Mouse (Mus musculus): ENCODE results near the gene Gap43. TPM values are rescaled to one million over a fixed set of nuclear protein-coding genes. Genes with fewer than 3 reads are reported as not detected.
"Not testable (repeated sequence)": the region's sequence is repeated elsewhere in the genome, so short reads cannot be mapped to it uniquely, and the experiment has no call there.

Gap43 gene
- polyA plus RNA-seq, 1 experiment from 2014 or later = 66.7 TPM

- 90% methylated on average over 5 of the region's 5 CpGs for WGBS
- Histone ChIP-seq H3K36me3 (no peaks in the 10 kb centered on the region), H3K9ac (no peak overlapping the region), H3K4me3 (replicated peaks) (no peak overlapping the region), H3K27ac (no peak overlapping the region), H3K4me1 (no peaks in the 10 kb centered on the region), H3K27me3 (replicated peaks) (no peaks in the 10 kb centered on the region), H3K4me2 (no peak overlapping the region), H3K9me3 (no peaks in the 10 kb centered on the region)
- no peak for ATAC-seq (ENCODE audit: insufficient read depth, low FRiP score, low read depth)
Measured at GRCm38 (mm10) chr16:42262935-42263542, 77.4 kb downstream of the Gap43 start.

DNA sequence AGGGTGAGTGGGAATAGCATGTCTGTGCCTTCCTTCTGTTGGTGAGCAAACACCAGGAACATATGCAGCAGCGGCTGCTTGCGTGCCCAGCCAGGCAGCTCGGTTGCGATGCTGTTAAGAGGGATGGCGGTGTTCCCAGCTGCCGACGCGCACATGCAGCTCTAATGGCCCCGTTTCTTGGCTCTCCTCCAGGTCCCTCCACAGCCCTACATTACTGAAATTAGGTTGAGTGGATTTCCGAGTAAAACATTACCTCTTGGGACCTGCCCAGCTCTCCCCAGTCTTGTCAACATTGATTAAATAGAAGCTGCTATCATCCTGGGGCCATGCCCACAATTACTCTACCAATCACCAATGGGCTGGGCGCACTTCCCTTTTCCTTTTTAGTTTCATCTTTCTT is 84.8 kb downstream of the Gap43 start:
- Histone ChIP-seq H3K4me2 (no peak overlapping the region), H3K9ac (no peak overlapping the region), H3K27ac (no peak overlapping the region), H3K27me3 (replicated peaks) (no peaks in the 10 kb centered on the region), H3K36me3 (no peaks in the 10 kb centered on the region), H3K9me3 (no peaks in the 10 kb centered on the region), H3K4me1 (no peaks in the 10 kb centered on the region), H3K4me3 (replicated peaks) (no peak overlapping the region)
- ATAC-seq (ENCODE audit: insufficient read depth, low FRiP score, low read depth) = no peak
- 63% methylated on average over 11 of the region's 11 CpGs for WGBS

- 73% methylated on average over 3 of the region's 3 CpGs for WGBS
- no peaks in the 10 kb centered on the region for H3K4me1 ChIP-seq
- no peak overlapping the region for H3K4me2 ChIP-seq
- no peak overlapping the region for H3K9ac ChIP-seq
- H3K4me3 ChIP-seq (replicated peaks) = no peak overlapping the region
- no peaks in the 10 kb centered on the region for H3K36me3 ChIP-seq
- H3K9me3 ChIP-seq = no peaks in the 10 kb centered on the region
- ATAC-seq (ENCODE audit: insufficient read depth, low FRiP score, low read depth) = no peak
- no peaks in the 10 kb centered on the region for H3K27me3 ChIP-seq (replicated peaks)
- no peak overlapping the region for H3K27ac ChIP-seq
Measured at GRCm38 (mm10) chr16:42255222-42255621, 85.2 kb downstream of the Gap43 start.

GRCm38 (mm10) chr16:42252252-42252651 is 88.2 kb downstream of the Gap43 start:
- H3K4me2 ChIP-seq = no peak overlapping the region
- no peaks in the 10 kb centered on the region for H3K4me1 ChIP-seq
- no peak for ATAC-seq (ENCODE audit: insufficient read depth, low FRiP score, low read depth)

GRCm38 (mm10) chr16:42244121-42244520 is 96.3 kb downstream of the Gap43 start:
- ATAC-seq (ENCODE audit: insufficient read depth, low FRiP score, low read depth) = not testable (repeated sequence)

More at GRCm38 (mm10) chr16:42252252-42252651, 88.2 kb downstream of the Gap43 start:
- Histone ChIP-seq H3K36me3 (no peaks in the 10 kb centered on the region), H3K27me3 (replicated peaks) (no peaks in the 10 kb centered on the region), H3K27ac (no peak overlapping the region), H3K4me3 (replicated peaks) (no peak overlapping the region), H3K9me3 (no peaks in the 10 kb centered on the region), H3K9ac (no peak overlapping the region)
- 62% methylated on average over 5 of the region's 5 CpGs for WGBS

GRCm38 (mm10) chr16:42231306-42231705 is 109.1 kb downstream of the Gap43 start:
- ATAC-seq (ENCODE audit: insufficient read depth, low FRiP score, low read depth) = no peak

More at GRCm38 (mm10) chr16:42244121-42244520, 96.3 kb downstream of the Gap43 start:
- H3K27me3 ChIP-seq (replicated peaks); H3K9me3 ChIP-seq; H3K27ac ChIP-seq; H3K4me3 ChIP-seq (replicated peaks); H3K4me1 ChIP-seq; H3K36me3 ChIP-seq; H3K4me2 ChIP-seq; H3K9ac ChIP-seq: not testable (repeated sequence)
- WGBS = 72% methylated on average over 3 of the region's 3 CpGs

More at GRCm38 (mm10) chr16:42231306-42231705, 109.1 kb downstream of the Gap43 start:
- Histone ChIP-seq H3K4me2 (no peak overlapping the region), H3K36me3 (no peaks in the 10 kb centered on the region), H3K9ac (no peak overlapping the region), H3K27ac (no peak overlapping the region), H3K4me1 (no peaks in the 10 kb centered on the region), H3K9me3 (no peaks in the 10 kb centered on the region), H3K27me3 (replicated peaks) (no peaks in the 10 kb centered on the region), H3K4me3 (replicated peaks) (no peak overlapping the region)
- 67% methylated on average over 4 of the region's 4 CpGs for WGBS

Small RNAs within 50 kb of the gene (microRNA-seq; reads per million reads assigned to microRNA genes)
- 7.3 reads per million, percentile 22 among the genes with 10 or more reads in this experiment for gene Mir6540
